Mouse (Mus musculus) lung, postnatal 25 days (tissue): ENCODE data around the gene Psmd8.
"Not testable (repeated sequence)": the region's sequence is repeated elsewhere in the genome, so short reads cannot be mapped to it uniquely, and the experiment has no call there.

Experiments used
- DNase-seq: peaks from one replicate; pipeline ENCODE4 v3.0.0; 2022; ENCODE audit warnings: low spot score

The Psmd8 gene

DNA sequence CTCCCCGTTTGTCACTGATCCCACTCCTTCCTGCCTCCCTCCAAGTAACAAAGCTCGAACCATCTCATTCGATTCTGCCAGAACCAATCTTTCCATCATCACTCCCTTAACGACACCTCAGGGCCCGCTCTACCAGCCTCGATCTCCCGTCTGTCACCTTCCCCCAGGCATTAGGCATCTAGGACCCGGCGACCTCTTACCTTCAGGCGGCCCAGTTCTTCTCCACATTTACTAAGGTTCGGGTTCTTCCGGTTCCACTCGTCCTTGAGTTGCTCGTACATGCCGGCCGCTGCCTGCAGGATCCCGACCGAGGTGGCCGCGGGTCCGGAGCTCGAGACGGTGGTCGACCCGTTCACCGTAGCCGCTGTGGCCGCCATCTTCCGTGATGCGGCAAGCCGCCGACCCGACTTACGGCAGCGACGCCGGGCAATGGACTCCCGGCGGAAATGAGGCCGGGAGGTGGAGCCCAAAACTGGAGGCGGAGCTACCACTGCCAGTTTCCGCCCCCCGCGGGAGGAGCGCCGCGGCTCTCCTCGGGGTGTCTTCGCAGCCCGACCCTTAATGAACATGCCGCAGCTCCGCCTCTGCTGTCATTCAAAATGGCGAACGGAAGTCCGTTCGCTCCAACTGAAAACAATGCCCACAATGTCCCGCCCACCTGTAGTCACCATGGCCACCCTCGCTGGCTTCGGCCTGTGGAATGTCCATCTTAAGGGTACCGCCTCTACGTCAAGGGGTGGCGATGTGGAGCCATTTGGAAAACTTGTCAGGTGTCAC, at the start of gene Psmd8:
Psmd8 (minus strand) TSS at position 625 of the 777 bp plus-strand sequence.
- DNase-seq = peak; percentile 98

- no peak for DNase-seq
Measured at GRCm38 (mm10) chr7:29228202-29228601, 47.7 kb upstream of the Psmd8 start.

- DNase-seq = no peak
Measured at GRCm38 (mm10) chr7:29225520-29225919, 45.0 kb upstream of the Psmd8 start.

GRCm38 (mm10) chr7:29224756-29225394, 44.4 kb upstream of the Psmd8 start:
- DNase-seq = no peak

GRCm38 (mm10) chr7:29214846-29215245, 34.3 kb upstream of the Psmd8 start:
- no peak for DNase-seq

GRCm38 (mm10) chr7:29214236-29214635, 33.7 kb upstream of the Psmd8 start:
- DNase-seq = peak; percentile 21

- DNase-seq = no peak
Measured at GRCm38 (mm10) chr7:29213675-29214082, 33.2 kb upstream of the Psmd8 start, which contains the start of gene Catsperg1. Gene Catsperg1 (minus strand): TSS chr7:29214035.

DNA sequence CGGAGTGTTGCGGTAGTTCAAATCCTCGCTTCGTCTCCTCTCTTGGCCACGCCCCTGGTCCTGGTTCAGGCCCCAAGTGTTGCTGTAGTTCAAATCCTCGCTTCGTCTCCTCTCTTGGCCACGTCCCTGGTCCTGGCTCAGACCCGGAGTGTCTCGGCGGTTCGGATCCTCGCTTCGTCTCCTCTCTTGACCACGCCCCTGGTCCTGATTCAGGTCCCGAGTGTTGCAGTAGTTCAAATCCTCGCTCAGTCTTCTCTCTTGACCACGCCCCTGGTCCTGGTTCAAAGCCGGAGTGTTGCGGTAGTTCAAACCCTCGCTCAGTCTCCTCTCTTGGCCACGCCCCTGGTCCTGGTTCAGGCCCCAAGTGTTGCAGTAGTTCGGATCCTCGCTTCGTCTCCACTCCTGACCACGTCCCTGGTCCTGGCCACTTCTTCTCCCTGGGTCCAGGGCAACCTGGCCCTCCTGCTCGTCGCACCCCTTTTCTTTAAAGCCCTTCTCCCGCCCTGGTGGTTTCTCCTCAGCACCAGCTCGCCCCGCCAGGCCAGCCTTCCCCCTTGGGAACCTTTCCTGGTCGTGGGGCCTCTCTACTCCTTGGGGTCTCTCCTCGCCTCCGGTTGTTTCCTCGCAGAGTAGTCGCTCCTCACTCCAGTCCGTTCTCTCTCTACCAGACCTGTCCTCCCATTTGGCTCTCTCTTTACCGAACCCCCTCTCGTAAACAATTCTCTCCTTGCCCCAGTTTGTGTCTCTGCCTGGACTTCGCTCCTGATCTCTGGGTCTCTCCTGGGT, 32.5 kb upstream of the Psmd8 start:
- DNase-seq = not testable (repeated sequence)

DNA sequence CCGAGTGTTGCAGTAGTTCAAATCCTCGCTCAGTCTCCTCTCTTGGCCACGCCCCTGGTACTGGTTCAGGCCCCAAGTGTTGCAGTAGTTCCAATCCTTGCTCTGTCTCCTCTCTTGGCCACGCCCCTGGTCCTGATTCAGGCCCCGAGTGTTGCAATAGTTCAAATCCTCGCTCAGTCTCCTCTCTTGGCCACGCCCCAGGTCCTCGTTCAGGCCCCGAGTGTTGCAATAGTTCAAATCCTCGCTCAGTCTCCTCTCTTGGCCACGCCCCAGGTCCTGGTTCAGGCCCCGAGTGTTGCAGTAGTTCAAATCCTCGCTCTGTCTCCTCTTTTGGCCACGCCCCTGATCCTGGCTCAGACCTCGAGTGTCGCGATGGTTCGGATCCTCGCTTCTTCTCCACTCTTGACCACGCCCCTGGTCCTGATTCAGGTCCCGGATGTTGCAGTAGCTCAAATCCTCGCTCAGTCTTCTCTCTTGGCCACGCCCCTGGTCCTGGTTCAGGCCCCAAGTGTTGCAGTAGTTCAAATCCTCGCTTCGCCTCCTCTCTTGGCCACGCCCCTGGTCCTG, 31.8 kb upstream of the Psmd8 start:
- DNase-seq = peak; percentile 7

GRCm38 (mm10) chr7:29211415-29212198, 31.1 kb upstream of the Psmd8 start:
- peak; percentile 94 for DNase-seq

- not testable (repeated sequence) for DNase-seq
Measured at GRCm38 (mm10) chr7:29211013-29211412, 30.5 kb upstream of the Psmd8 start.

- no peak for DNase-seq
Measured at GRCm38 (mm10) chr7:29202577-29202976, 22.1 kb upstream of the Psmd8 start.

GRCm38 (mm10) chr7:29194230-29194629, 13.7 kb upstream of the Psmd8 start:
- DNase-seq = not testable (repeated sequence)

- not testable (repeated sequence) for DNase-seq
Measured at GRCm38 (mm10) chr7:29181323-29181722, 822 bp upstream of the Psmd8 start.

DNA sequence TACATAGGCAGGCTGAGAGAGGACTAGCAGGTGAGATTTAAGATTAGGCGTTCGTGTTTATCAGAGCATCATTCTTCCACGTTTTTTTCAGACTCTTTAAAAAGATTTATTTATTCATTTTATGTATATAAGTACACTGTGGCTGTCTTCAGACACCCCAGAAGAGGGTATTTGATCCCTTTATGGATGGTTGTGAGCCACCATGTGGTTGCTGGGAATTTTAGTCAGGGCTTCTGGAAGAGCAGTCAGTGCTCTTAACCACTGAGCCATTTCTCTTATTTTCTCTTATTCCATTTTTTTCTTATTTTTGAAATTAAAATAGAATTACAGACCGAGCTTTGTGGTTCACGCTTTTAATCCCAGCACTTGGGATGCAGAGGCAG, 344 bp upstream of the Psmd8 start:
- no peak for DNase-seq

DNA sequence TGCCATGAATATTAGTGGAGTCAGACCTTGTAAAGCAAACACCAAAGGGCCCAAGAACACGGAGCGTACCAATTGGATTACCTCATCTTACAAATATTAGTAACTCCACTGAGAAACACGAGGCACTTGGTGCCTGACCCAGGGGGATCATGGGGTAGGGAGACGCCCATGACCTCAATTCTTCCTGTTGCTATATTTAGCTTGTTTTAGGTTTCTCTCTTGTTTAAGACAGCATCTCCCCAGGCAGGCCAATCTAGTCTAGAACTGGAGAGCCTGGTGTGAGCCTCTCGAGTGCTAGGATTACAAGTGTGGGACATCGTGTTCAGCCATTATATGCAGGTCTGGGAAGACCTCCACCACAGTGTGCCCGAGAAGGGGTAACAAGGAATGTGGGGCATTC, 1.2 kb downstream of the Psmd8 start:
- no peak for DNase-seq

DNA sequence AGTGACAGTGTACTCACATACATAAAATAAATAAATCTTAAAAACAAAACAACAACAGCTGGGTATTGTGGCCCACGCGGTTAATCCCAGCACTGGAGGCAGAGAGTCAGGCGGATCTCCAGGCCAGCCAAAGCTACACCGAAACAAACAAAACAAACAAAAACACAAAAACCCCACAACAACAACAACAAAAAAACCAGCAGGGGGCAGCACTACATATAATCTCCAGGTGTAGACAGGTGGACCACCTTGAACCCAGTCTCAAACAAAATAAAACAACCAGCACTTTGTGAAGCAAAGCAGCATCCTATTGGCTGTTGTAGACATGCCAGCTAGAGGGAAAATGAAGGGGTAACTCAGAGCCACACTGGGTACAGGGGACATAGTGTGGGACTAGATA, 2.4 kb downstream of the Psmd8 start:
- no peak for DNase-seq

DNA sequence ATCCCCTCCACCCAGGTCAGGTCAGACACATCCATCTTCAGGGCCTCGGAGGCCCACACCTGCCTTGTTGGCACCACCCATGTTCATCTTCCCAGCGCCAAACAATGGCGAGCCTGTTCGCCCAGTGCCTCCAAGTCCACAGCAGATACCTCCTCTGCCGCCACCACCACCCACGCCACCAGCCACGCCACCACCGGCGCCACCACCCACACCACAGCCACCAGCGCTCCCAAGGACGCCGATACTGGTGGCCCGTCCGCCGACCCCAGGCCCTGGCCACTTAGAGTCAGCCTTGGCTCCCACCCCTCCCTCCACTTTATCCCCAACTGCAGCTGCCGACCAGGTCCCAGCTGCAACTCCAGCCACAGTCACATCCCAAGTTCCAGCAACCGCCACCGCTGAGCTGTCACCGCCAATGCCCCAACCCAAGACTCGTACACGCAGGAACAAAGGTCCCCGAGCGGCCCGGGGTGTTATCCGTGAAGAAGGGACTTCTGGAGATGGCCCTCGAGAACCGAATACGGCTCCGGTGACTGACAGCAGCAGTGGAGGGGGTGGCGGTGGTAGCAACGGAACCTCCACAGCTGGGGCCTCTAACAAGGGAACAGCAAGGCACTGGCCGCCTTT, 8.0 kb downstream of the Psmd8 start:
- DNase-seq = no peak

- no peak for DNase-seq
Measured at GRCm38 (mm10) chr7:29171562-29172097, 8.9 kb downstream of the Psmd8 start.

- DNase-seq = peak; percentile 31
Measured at GRCm38 (mm10) chr7:29170755-29171561, 9.5 kb downstream of the Psmd8 start.
